12 mouse cellular contexts compared by ENCODE assay signal in genomic region chr2:142362888-142363287, GRCm38 (mm10).
DNase-seq lines count a peak whose midpoint lies in the region; ATAC-seq and TF ChIP-seq lines count a peak whose summit lies in the region.
"Had no signal": no experiment of that assay in that cellular context is flagged by ENCODE, and none has a peak within 500 bp of the region (broad histone marks: within the 10 kb centered on the region; RNA-seq: fewer than 3 reads in every experiment).

No protein-coding gene starts in this region.

- ATAC-seq in neural tube, embryonic 11.5 days (ENCODE audit: insufficient read depth, low FRiP score, low TSS enrichment): peak; percentile 56; the same call in 1 of the 2 replicates
- peak; percentile 96 for ATAC-seq in forebrain, embryonic 11.5 days (replicated peaks; ENCODE audit: low FRiP score)
- no peak for ATAC-seq in hindbrain, postnatal 0 days
- ATAC-seq in neural tube, embryonic 15.5 days (ENCODE audit: low FRiP score): peak; percentile 28; the same call in 1 of the 2 replicates
- no peak for ATAC-seq in liver, postnatal 0 days

- TF ChIP-seq CTCF in hindbrain, postnatal 0 days (IDR thresholded peaks at IDR 0.05; ENCODE audit: low read depth): no peak
- TF ChIP-seq CTCF in liver, postnatal 0 days (IDR thresholded peaks at IDR 0.05; ENCODE audit: low read depth): no peak

- no peak for TF ChIP-seq EP300 in liver, postnatal 0 days (IDR thresholded peaks at IDR 0.05; ENCODE audit: low read depth)

- no peak overlapping the region for H3K4me3 ChIP-seq in neural tube, embryonic 11.5 days (ENCODE audit: low read depth, low read length)
- H3K4me3 ChIP-seq in forebrain, embryonic 11.5 days (ENCODE audit: low read depth, low read length): no peak overlapping the region
- no peak overlapping the region for H3K4me3 ChIP-seq in hindbrain, postnatal 0 days (ENCODE audit: low read length)
- H3K4me3 ChIP-seq in neural tube, embryonic 15.5 days (replicated peaks): no peak overlapping the region
- no peak overlapping the region for H3K4me3 ChIP-seq in liver, postnatal 0 days (ENCODE audit: low read depth, low read length)
- H3K4me3 ChIP-seq: gastrocnemius, adult 2 months had no signal

- H3K36me3 ChIP-seq in neural tube, embryonic 11.5 days (ENCODE audit: control insufficient read depth, insufficient read depth, low read length): no peaks in the 10 kb centered on the region
- no peaks in the 10 kb centered on the region for H3K36me3 ChIP-seq in forebrain, embryonic 11.5 days (ENCODE audit: control insufficient read depth, insufficient read depth, low read length)
- H3K36me3 ChIP-seq in hindbrain, postnatal 0 days (ENCODE audit: insufficient read depth, low read length): no peaks in the 10 kb centered on the region
- H3K36me3 ChIP-seq in neural tube, embryonic 15.5 days: no peaks in the 10 kb centered on the region
- no peaks in the 10 kb centered on the region for H3K36me3 ChIP-seq in liver, postnatal 0 days (replicated peaks; ENCODE audit: insufficient read depth, low read length)

- no peaks in the 10 kb centered on the region for H3K9me3 ChIP-seq in neural tube, embryonic 11.5 days (ENCODE audit: control insufficient read depth, low read length)
- no peaks in the 10 kb centered on the region; the same call in 1 of the 2 replicates for H3K9me3 ChIP-seq in forebrain, embryonic 11.5 days (ENCODE audit: control insufficient read depth, low read length)
- no peaks in the 10 kb centered on the region for H3K9me3 ChIP-seq in hindbrain, postnatal 0 days (ENCODE audit: low read length)
- H3K9me3 ChIP-seq in neural tube, embryonic 15.5 days (replicated peaks): no peaks in the 10 kb centered on the region
- no peaks in the 10 kb centered on the region for H3K9me3 ChIP-seq in liver, postnatal 0 days (ENCODE audit: low read length)

- H3K27me3 ChIP-seq in neural tube, embryonic 11.5 days (ENCODE audit: control insufficient read depth, insufficient read depth, low read length): no peaks in the 10 kb centered on the region
- no peaks in the 10 kb centered on the region for H3K27me3 ChIP-seq in forebrain, embryonic 11.5 days (ENCODE audit: control insufficient read depth, insufficient read depth, low read length)
- H3K27me3 ChIP-seq in hindbrain, postnatal 0 days (ENCODE audit: insufficient read depth, low read length): no peaks in the 10 kb centered on the region
- no peaks in the 10 kb centered on the region for H3K27me3 ChIP-seq in neural tube, embryonic 15.5 days (replicated peaks)
- H3K27me3 ChIP-seq in liver, postnatal 0 days (ENCODE audit: insufficient read depth, low read length): no peaks in the 10 kb centered on the region

- 8% methylated on average over 5 of the region's 5 CpGs for WGBS in neural tube, embryonic 11.5 days
- 4% methylated on average over 5 of the region's 5 CpGs for WGBS in forebrain, embryonic 11.5 days
- 5% methylated on average over 5 of the region's 5 CpGs for WGBS in hindbrain, postnatal 0 days
- WGBS in neural tube, embryonic 15.5 days: 6% methylated on average over 5 of the region's 5 CpGs
- WGBS in liver, postnatal 0 days (ENCODE audit: insufficient replicate concordance): 9% methylated on average over 5 of the region's 5 CpGs

- DNase-seq in neural tube, embryonic 11.5 days (ENCODE audit: low spot score): peak; percentile 50
- DNase-seq in neural tube, embryonic 10.5 days (ENCODE audit: extremely low spot score, low spot score): no peak
- DNase-seq in forebrain, embryonic 11.5 days (ENCODE audit: low spot score): peak; percentile 91
- DNase-seq in hindbrain, postnatal 0 days (ENCODE audit: low spot score): peak; percentile 63
- no peak for DNase-seq in gastrocnemius, postnatal 10 days
- no peak for DNase-seq in kidney, postnatal 36 days
- no peak for DNase-seq in liver, postnatal 0 days
- DNase-seq: adrenal gland, adult 2 months; gastrocnemius, adult 2 months; lung, postnatal 14 days; thymus, postnatal 36 days had no signal

- no peak overlapping the region for H3K9ac ChIP-seq in neural tube, embryonic 11.5 days (ENCODE audit: low read length)
- no peak overlapping the region for H3K9ac ChIP-seq in forebrain, embryonic 11.5 days (ENCODE audit: low read length)
- no peak overlapping the region for H3K9ac ChIP-seq in hindbrain, postnatal 0 days (replicated peaks; ENCODE audit: low read length)
- H3K9ac ChIP-seq in neural tube, embryonic 15.5 days (replicated peaks): no peak overlapping the region
- no peak overlapping the region for H3K9ac ChIP-seq in liver, postnatal 0 days (replicated peaks)

- no peak overlapping the region for H3K27ac ChIP-seq in neural tube, embryonic 11.5 days (ENCODE audit: low read depth, low read length)
- H3K27ac ChIP-seq in forebrain, embryonic 11.5 days (ENCODE audit: low read depth, low read length): no peak overlapping the region
- no peak overlapping the region for H3K27ac ChIP-seq in hindbrain, postnatal 0 days
- no peak overlapping the region for H3K27ac ChIP-seq in neural tube, embryonic 15.5 days (replicated peaks)
- H3K27ac ChIP-seq in liver, postnatal 0 days (ENCODE audit: low read depth): no peak overlapping the region
- H3K27ac ChIP-seq: gastrocnemius, adult 2 months had no signal

- H3K4me2 ChIP-seq in neural tube, embryonic 11.5 days (ENCODE audit: low read depth): no peak overlapping the region
- no peak overlapping the region for H3K4me2 ChIP-seq in forebrain, embryonic 11.5 days (ENCODE audit: low read depth, low read length, severe bottlenecking)
- no peak overlapping the region for H3K4me2 ChIP-seq in hindbrain, postnatal 0 days (ENCODE audit: low read depth, low read length)
- H3K4me2 ChIP-seq in neural tube, embryonic 15.5 days: no peak overlapping the region
- no peak overlapping the region for H3K4me2 ChIP-seq in liver, postnatal 0 days (ENCODE audit: low read depth, low read length)

- no peaks in the 10 kb centered on the region for H3K4me1 ChIP-seq in neural tube, embryonic 11.5 days (ENCODE audit: control insufficient read depth, insufficient read depth, low read length)
- peaks cover 5% of the 10 kb centered on the region for H3K4me1 ChIP-seq in forebrain, embryonic 11.5 days (replicated peaks; ENCODE audit: control insufficient read depth, insufficient read depth, low read length)
- no peaks in the 10 kb centered on the region; the same call in 1 of the 2 replicates for H3K4me1 ChIP-seq in hindbrain, postnatal 0 days (ENCODE audit: insufficient read depth, low read length)
- peaks cover 3% of the 10 kb centered on the region; the same call in 1 of the 2 replicates for H3K4me1 ChIP-seq in neural tube, embryonic 15.5 days
- no peaks in the 10 kb centered on the region for H3K4me1 ChIP-seq in liver, postnatal 0 days (ENCODE audit: insufficient read depth)

Comparison
In these comparisons a context has a peak if more than half of its experiments do, and no peak if none do; other contexts are left out.
1. DNase-seq: peak in neural tube, embryonic 11.5 days (single experiment), forebrain, embryonic 11.5 days (single experiment) and hindbrain, postnatal 0 days (single experiment); none in neural tube, embryonic 10.5 days (single experiment), gastrocnemius, postnatal 10 days (single experiment), kidney, postnatal 36 days (0 of 2) and liver, postnatal 0 days (single experiment).
2. ATAC-seq: peak in neural tube, embryonic 11.5 days (single experiment), forebrain, embryonic 11.5 days (single experiment) and neural tube, embryonic 15.5 days (single experiment); none in hindbrain, postnatal 0 days (single experiment) and liver, postnatal 0 days (single experiment).